Mouse (Mus musculus): ENCODE data around the gene Cbfa2t2.

DNA sequence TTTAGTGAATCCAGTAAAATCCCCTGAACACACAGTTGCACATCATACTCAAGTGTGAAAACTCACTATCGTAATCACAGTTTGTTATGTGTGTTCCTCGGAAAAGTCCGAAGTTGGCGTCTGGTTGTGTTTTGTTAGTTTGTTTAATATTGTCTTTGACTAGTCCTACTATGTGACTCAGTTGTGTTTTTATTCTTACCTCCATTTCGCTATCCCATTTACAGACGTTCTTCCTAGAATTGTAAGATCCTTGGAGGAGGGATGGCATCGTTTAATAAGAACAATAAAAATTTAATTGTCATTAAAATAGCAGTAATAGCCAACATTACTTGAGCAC lies 878 bp downstream of the Cbfa2t2 start:
- TF ChIP-seq CTCF (IDR thresholded peaks at IDR 0.05; ENCODE audit: extremely low read depth, insufficient read depth, low read length) (no peak), POLR2A (IDR thresholded peaks at IDR 0.05; ENCODE audit: extremely low read depth, insufficient read depth, low read length) (no peak)

Measured in cortical plate, adult 2 months (tissue).